Mouse (Mus musculus) olfactory bulb, adult 2 months (tissue): ENCODE data around the gene Tmem260.

Experiments used
- CTCF ChIP-seq: fragments of 200-500 bp; IDR thresholded peaks from 2 replicates; pipeline ENCODE4 v1.5.1; 2012; ENCODE audit warnings: low read depth, mild to moderate bottlenecking, low read length, moderate library complexity; ENCODE audit not compliant: insufficient read depth
- POLR2A ChIP-seq: fragments of 200-500 bp; IDR thresholded peaks from 2 replicates; pipeline ENCODE4 v1.6.1; 2012; ENCODE audit warnings: mild to moderate bottlenecking, low read depth, low read length, moderate library complexity; ENCODE audit not compliant: insufficient read depth

- no peak for TF ChIP-seq CTCF
- TF ChIP-seq POLR2A: no peak
These were observed 28.9 kb upstream of the Tmem260 start for GRCm38 (mm10) chr14:48417064-48417463.
